Mouse (Mus musculus): ENCODE measurements around the gene Shmt2. TPM values are rescaled to one million over a fixed set of nuclear protein-coding genes. Genes with fewer than 3 reads are reported as not detected.

The Shmt2 gene
- 10 to 100 TPM; 43.8 to 44.3 TPM for total RNA-seq (2021)

GRCm38 (mm10) chr10:127522088-127522581 is at the start of gene Shmt2:
Gene Shmt2, minus strand, starts transcription at chr10:127522444.
- DNase-seq = peak; percentile 80 to 86
- intact Hi-C loops (cut with DNase I) = no loop called here

DNA sequence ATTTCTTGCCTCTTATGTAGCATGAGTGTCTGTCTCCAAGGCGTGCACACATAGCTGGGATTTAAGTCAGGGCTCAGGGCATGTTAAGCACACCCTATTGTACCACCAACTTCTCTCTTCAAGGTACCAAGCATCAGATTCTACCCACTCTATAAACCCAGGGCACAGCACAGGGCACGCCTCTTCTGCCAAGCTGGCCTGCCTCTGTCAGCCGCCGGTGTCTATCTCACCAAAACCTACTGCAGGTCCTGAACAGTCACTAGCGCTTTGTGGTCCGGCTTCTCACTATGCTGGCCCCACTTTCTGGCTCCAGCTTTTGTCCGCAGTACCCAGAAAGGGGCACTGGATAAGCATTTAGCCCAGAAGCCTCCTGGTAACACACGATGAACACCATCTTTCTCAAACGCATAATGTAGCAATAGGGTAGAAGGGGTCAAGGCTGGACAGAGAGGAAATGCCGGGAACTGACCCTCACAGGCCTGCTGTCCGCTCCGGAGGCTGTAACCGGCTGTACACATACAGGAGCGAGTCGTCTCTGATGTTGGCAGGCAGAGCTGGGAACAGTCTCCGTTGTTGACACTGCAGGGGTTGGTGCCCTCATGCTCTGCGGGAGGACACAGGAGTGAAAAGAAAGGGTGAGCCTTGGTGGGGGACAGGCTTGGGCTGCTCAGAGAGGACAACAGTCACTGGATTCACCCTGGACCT is 48.8 kb upstream of the Shmt2 start:
- no peak for DNase-seq
- intact Hi-C loops (cut with DNase I) = loop anchor here (5.0 kb wide), 1 partner anchor 166 kb away; the partner anchor contains the start of gene Zbtb39

GRCm38 (mm10) chr10:127570384-127570783 is 48.1 kb upstream of the Shmt2 start:
- intact Hi-C loops (cut with DNase I) = loop anchor here (5.0 kb wide), 1 partner anchor 167 kb away; the partner anchor contains the start of gene Zbtb39
- DNase-seq = no peak

- intact Hi-C loops (cut with DNase I) = loop anchor here (2.0 to 5.0 kb wide), 2 partner anchors 53 to 108 kb away; no protein-coding TSS in a partner anchor
- DNase-seq = peak; percentile 74 to 78
Measured at GRCm38 (mm10) chr10:127569450-127569849, 47.2 kb upstream of the Shmt2 start.

DNA sequence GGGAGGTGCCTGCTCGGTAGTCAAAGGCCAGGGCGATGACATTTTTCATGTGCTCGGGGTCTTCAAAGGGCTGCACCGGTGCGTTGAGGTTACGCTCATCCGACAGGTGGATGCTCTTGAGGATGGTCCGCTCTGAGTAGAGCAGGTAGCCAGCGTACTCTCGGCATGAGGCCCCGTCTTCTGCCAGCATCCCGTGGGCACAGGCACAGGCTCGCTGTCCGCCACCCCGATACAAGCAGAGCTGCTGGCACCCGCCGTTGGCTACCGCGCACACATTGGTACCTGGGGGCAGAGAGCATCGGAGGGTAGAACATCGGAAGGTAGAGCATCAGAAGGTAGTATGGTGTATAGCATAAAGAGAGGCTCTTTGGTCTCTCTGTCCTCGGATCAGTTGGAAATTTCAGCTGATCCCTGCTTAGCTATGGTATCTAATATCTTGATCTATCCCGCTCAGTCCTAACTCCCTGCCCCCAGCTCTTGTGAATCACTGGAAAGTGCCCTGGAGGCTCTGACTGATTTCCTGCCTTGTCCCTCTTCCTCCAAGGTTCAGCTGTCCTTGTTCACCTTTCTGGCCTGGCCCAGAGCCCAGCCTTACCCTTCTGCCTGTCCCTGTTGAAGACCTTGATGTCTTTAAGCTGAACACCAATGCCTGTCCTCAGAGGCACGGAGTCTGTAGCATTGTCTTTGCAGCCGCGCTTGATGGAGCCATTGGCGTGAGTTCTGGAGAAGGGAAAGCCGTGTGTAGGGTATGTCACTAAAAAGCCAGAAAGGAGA is 44.5 kb upstream of the Shmt2 start:
- DNase-seq = no peak
- intact Hi-C loops (cut with DNase I) = loop anchor here (5.0 kb wide), 1 partner anchor 111 kb away; no protein-coding TSS in a partner anchor

DNA sequence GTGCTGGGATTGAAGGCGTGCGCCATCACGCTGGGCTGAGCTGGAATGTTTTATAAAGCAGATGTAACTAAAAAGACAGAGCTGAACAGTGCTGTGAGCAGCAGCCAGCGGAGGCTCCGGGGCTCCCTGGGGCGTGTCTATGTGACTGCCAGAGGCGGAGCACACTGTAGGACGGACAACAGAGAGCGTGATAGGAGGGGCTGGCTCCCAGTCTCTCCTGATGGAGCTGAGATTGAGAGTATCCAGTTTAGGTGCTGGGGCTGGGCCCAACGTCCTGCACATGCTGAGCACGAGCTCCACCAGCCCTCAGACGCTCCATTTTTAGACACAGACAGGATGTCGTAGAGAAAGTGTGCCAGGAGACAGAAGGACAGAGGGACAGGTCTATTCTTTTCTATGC is 42.1 kb upstream of the Shmt2 start:
- intact Hi-C loops (cut with DNase I) = no loop called here
- DNase-seq = no peak

DNA sequence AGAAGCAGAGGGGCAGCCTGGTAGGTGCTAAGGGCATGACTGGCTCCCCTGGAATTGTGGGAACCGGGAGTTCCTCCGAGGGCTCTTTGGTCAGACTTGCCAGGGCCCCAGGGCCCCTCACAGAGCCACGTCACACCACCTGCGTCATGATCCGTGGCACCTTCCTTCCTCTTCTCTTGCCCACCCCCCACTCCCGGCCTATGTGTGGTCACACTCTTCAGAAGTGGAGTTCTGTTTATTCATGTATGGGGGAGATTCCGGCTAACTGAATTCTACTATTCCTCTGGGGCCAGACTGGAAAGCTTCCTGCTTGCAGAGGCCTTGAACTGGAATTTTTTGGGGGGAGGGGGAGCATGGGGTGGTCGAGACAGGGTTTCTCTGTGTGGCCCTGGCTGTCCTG is 41.6 kb upstream of the Shmt2 start:
- no peak for DNase-seq
- intact Hi-C loops (cut with DNase I) = no loop called here

GRCm38 (mm10) chr10:127561145-127561544 is 38.9 kb upstream of the Shmt2 start:
- DNase-seq = no peak
- intact Hi-C loops (cut with DNase I) = no loop called here

DNA sequence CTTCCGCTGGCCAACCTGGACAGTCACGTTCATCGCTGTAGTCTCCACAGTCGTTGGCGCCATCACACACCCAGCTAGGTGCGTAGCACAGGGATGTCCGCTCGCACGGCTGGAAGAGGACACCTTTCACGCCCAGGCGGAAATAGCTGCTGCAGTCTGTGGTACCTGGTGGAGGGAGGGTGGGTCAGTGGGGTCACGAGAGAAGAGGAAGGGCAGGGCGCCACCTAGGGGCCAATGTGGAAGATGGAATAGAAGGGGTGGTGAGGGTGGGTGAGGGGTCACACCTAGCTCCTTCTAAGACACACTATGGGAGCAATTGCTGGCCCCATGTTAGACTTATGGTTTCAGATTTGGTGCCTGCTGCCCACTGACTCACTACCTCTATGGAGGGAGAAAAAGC is 35.2 kb upstream of the Shmt2 start:
- intact Hi-C loops (cut with DNase I) = no loop called here
- DNase-seq = no peak

DNA sequence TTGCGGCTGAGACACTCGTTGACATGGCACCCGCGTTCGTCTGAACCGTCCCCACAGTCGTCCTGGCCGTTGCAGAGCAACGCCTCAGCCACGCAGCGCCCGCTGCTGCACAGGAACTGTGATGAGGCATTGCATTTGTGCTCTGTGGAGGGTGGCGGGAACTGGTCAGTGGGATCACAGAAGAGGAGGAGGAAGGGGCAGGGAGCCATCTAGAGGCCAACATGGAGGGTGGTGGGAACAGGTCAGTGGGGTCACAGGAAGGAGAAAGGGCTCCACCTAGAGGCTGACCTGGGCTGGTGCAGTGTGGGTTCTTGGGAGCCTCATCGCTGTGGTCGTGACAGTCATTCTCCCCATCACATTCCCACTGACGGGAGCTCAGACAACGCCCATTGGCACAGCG is 33.5 kb upstream of the Shmt2 start:
- intact Hi-C loops (cut with DNase I) = no loop called here
- DNase-seq = no peak

DNA sequence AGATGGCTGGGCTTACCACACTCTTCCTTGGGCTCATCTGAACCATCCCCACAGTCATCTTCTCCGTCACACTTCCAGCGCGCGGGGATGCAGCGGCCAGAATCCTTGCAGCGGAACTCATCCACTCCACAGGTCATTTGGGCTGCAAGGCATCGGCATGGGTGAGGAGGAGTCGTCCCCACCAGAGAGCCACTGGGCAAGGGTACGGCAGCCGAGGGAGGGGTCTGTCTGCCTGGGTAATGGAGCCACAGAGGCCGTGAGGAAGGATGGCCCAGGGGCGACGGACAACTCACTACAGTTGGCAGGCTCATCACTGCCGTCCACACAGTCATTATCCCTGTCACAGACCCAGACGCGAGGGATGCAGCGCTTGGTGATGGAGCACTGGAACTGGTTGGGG is 27.6 kb upstream of the Shmt2 start:
- no peak for DNase-seq
- intact Hi-C loops (cut with DNase I) = no loop called here

DNA sequence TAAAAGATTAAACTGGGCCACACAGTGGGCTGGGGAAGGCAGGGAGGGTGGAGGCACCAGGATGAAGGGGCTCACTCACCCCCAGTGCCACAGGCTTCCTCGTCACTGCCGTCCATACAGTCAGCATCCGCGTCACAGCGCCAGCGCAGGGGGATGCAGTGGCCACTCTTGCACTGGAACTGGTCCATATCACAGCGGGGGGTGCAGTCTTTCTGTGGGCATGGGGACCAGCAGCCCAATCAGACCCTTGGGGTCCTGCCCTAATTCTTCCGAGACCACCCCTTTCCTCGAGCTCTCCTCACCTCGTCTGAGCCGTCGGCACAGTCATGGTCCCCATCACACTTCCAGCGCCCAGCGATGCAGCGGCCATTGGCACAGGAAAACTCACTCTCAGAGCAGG is 26.0 kb upstream of the Shmt2 start:
- DNase-seq = no peak
- intact Hi-C loops (cut with DNase I) = no loop called here

GRCm38 (mm10) chr10:127546505-127546904 is 24.3 kb upstream of the Shmt2 start:
- no peak for DNase-seq
- intact Hi-C loops (cut with DNase I) = no loop called here

GRCm38 (mm10) chr10:127544375-127544774 is 22.1 kb upstream of the Shmt2 start:
- DNase-seq = no peak
- intact Hi-C loops (cut with DNase I) = no loop called here

- no peak for DNase-seq
- intact Hi-C loops (cut with DNase I) = no loop called here
Measured at GRCm38 (mm10) chr10:127543916-127544315, 21.7 kb upstream of the Shmt2 start.

DNA sequence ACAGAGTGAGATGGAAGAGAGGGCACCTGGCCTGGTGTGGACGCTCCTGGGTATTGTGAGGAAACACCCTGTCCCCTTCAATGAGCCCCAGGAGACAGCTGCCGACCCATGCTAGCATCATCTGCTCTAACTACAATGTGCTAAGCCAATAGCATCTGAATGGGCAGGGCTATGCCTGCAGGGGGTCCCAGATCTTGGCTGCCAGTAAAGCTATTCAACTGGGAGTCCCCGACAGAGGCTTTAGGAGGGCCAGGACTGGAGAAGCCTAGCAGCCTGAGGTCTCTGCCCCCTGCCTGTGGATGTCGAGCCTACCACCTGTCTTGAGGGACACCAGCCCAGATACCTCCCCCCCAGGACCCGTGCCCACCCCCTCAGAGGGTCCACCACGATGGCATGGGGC is 20.5 kb upstream of the Shmt2 start:
- DNase-seq = no peak
- intact Hi-C loops (cut with DNase I) = no loop called here

DNA sequence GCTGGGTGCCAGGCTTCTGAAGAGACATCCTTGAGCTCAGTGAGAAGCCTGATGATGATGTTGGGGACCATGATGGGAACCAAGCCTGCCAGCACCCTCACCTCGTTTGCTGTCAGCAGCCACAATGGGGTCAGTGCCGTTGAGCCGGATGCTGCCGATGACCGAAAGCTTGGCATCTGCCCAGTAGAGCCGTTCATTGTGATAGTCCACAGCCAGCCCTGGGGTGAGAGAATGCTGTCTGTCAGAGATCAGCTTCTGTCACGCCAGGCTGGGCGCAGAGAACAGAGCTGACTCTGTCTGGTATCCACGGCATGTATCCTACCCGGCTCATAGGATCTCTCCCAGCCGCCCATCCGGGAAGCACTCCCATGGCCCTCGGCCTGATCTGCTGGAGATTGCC is 19.8 kb upstream of the Shmt2 start:
- intact Hi-C loops (cut with DNase I) = no loop called here
- peak in 1 of 2 experiments; percentile 39 for DNase-seq

DNA sequence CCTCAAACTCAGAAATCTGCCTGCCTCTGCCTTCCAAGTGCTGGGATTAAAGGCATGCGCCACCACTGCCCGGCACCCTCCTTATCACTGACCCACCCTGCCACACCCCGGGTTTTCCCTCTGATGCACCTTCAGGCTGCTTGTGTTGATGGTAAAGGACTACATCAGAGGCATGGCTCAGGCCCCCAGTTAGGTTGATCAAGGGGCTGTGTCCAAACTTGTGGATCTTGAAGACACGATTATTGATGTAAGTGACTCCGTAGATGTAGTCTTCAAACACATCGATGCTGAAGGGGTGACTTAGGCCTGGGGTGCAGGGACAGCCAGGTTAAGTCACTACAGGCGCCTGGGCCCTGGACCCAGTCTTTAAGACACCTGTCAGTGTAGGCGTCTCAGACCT is 19.3 kb upstream of the Shmt2 start:
- DNase-seq = no peak
- intact Hi-C loops (cut with DNase I) = no loop called here

DNA sequence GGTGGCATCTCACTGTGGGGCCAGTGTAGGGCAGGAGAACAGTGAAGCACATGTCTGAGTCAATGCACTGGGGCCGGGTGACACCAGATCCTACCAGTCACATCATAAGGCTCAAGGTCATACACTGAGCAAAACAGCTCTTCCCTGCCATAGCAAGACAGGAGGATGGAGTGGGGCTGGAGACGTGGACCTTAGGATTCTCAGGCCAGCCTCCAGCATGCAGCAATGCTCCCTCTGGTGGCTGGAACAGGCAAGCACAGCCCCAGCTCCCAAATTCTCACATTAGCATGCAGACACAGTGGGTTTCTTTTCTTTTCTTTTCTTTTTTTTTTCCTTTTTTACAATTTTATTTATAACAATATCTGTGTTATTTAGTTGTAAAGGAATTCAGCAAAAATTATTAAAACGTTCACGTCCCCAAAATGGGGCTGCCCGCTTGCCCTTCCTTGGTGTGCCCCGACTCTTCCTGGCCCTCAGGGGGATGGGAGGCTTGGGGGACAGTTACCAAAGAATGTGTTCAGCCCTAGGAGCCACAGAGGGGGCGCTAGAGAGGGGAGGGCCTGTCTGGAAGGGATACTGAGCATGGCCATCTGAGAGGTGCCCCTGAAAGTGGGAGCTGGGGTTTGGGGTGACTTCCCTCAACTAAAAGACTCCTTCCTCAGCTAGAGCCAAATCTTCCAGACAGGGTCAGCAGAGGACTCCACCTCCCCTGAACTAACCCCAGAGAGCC is 15.8 kb upstream of the Shmt2 start:
- peak; percentile 79 to 85 for DNase-seq
- intact Hi-C loops (cut with DNase I) = no loop called here

DNA sequence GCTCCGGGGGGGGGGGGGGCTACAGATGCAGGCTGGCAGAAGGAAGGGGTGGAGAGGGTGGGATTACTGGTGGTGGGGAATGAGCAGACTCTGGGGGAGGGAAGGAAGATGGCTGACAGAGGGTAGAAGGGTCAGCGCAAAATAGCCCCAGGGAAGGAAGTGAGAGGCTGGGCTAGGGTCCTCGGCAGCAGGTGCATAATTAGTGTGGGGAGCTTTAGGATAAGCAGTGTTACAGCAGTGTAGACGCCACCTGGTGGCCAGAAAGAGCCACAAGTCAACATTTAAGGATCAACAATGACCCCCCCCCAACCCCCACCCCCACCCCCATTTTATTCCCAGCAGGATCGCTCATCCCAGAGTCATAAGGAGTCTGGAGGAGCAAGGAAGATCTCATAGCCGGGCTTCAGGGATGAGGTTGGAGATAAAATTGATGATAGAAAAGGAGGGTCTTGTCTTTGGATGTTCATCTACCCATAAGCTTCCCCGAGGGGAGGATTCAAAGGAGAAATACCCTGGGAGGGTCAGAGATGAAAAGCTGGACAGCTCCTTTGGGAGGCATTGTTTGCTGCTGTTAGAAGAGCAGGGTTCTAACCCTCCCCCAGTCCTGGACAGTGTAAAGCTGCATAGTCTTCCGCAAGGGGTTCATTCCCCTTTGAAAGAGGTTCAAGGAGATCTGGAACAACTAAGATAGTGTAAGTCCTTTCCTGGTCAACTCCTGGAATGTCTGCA is 14.5 kb upstream of the Shmt2 start:
- intact Hi-C loops (cut with DNase I) = loop anchor here (1.0 kb wide), 2 partner anchors 23 to 27 kb away; no protein-coding TSS in a partner anchor
- peak; percentile 39 to 41 for DNase-seq
